Mouse (Mus musculus) ES-CJ7 (cell line): Measurements from ENCODE around the gene Gstm5.
A peak's percentile ranks its signal among the peaks of the same experiment; 100 is the strongest.

Experiments used
- DNase-seq: peaks from one replicate; pipeline ENCODE4 v3.0.0; 2011; ENCODE audit warnings: low read depth, low spot score

The Gstm5 gene

DNA sequence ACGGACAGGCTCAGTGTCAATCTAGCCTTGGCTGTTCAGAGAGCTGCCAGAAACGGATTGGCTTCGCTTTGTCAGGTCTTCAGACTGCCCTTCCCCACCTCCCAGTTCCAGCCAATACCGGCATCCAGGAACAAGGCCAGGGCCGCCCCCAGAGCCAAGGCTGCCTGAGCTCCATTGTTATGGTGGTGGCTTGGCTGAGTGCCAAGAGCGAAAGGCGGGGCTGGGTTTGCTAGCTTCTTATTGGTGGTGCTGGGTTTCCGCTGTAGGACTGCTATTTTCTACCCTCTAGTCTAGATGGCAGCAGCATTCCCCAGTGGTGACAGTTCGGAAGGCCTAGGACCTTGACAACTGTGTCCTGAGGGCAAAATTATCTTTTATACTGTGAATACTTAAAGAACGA lies 36.0 kb downstream of the Gstm5 start, which contains the start of gene Gstm7:
Gene Gstm7, minus strand, starts transcription at position 148 of the 400 bp plus-strand sequence.
- peak; percentile 98 for DNase-seq

DNA sequence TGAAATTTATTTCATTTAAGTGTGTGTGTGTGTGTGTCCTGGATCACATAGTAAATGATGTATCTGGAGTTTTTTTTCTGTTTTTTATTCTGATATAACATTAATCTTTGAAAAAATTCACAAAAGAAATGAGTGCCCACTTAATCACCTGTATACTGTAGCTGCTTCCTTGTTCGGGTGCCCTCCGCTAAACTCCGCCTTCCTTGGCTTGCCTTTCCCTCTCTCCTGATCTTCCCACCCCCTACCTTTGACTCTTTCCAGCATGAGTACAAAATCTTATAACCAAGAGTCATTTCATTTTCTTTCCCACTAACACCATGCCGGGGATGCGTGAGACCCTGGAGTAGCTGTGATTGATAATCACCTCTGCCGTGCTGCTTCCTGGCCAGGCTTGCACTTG lies 36.5 kb downstream of the Gstm5 start:
- DNase-seq: no peak

DNA sequence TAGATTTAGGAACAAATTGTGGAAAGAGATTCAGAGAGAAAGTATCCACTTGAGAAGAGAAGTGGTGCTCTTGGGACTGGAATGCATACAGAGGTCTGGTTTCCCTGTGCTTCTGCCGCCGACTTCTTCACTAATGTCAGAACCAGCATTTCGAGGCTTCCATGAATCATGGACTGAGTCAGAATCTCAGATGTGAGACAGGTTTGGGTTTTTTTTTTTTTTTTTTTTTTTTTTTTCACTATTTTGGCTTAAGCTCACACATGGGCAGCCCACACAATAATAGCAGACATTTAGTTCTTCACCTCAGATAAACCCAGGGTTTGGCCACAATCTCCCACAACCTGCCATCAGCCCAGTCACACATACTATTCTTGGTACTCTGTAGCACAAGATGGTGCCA lies 39.6 kb downstream of the Gstm5 start:
- no peak for DNase-seq

DNA sequence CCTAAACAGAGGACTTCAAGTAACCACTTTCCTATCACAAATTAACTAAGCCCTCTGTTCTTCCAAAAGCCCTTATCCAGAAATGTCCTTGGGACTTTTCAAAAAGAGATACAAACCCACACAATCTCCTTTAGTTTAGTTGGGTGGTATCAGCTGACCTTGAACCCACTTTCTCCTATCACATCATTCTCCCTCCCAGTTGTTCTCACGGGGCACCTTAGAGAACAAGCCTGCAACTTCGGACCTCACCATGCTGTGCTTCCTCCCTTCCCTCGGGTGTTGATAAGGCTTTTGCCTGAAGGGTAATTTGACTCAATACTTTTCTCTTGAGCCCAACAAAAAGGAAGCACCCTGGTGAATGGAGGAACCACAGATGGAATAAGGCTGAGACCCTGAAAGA lies 40.3 kb downstream of the Gstm5 start:
- no peak for DNase-seq

DNA sequence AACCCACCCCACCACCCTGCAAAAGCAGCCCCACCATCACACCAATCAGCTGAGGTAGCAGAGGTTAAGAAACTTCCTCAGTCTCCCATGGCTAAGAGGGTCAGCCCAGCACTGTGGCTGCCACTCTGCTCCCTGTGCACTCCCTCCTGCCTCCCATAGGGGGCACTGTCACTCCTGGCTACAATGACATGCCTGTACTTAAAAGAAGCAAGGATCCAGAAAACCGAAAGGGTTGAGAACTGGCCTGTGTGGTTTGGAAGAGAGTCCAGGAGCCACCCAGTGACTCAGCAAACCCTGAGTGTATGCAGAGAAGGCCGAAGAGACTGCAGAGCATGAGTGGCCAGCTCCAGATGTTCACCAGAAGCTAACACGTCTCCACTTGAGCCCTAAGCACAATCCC lies 43.8 kb downstream of the Gstm5 start:
- DNase-seq: peak; percentile 66

DNA sequence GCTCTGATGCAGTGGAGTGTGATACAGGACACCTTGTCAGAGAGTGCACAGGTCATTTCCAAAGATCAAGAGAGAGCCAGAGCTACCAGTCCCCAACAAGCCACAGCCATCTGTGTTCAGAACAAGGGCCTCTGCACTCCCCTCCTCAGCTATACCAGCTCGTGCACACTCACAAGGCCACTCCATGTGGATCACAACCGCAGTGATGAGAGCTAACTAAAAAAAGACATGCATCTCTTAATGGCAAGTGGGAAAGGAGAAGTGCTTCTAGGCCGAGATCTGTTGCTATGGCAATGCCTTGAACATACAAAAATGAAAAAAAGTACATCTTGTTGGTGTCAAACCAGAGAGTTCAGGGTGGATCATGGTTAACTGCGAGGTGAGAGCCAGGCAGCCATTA lies 44.2 kb downstream of the Gstm5 start:
- no peak for DNase-seq

DNA sequence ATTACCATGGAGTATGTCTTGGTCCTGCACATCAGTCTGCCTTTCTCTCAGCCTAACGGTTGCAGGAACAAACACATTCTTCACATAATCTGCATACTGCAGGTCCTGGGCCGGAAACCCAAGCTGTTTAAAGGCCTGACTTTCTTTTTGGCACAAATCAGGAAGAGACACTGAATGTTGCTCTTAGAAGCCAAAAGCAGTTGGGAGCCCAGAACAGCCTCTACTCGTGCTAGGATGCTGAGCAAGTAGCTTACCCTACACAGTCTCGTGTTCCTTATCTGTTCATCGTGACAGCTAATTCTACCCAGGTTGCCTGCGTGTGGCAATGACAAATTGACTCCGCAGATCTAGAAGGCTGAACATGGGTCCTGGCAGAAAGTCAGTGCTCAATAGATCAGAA lies 44.9 kb downstream of the Gstm5 start:
- no peak for DNase-seq

DNA sequence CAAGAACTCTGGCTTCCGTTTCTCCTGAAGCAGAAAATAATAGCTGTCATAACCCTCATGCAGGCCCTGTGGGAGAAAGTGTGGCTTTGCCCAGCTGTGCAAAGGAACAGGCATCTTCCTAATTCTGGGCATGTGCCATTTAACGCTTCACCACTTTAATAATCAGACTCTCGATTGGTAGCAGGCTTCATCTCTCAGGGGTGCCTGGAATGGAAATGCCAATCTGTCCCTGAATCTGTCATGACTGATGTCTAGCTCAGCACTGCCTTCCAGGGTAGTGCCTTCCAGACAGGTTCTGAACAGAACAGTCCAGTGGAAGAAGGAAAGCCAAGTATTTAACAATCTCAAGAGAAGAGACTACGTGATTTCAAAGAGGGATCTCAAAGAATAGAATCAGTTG lies 45.6 kb downstream of the Gstm5 start:
- no peak for DNase-seq

DNA sequence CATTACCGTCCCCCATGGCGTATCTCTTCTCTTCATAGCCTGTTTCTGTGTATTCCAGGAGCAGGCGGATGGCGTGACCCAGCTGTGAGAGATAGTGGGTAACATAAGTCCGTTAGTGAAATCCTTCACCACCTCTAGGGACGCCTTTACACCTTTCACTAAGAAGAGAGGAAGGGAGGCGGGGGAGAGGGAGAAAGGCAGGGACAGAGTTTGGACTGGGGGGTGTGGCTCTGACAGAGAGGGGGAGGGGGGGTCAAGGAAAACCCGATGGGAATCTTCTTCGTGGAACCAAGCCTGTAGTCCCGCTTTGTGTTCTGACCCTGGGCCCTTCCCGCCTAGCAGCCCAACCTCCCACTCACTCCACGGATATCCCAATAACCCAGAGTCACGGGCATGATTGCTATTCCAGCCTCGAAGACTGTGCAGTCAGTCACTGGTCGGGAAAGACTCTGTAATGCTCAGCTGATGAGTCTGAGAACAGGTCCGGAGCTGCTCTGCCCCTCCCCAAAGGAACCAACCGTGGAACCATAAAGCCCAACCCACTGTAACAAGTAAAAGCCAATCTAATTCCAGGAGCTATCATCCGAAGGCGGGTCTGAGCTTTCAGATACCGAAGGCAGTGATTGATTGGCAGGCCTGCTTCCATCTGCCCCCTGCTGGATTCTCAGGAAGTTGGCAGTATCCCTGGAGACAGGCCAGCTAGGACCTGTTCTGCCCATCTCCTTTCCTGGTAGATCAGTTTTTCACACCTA lies 47.8 kb downstream of the Gstm5 start, which contains the start of gene Gstm6:
Gene Gstm6, minus strand, starts transcription at position 511 of the 752 bp plus-strand sequence.
- peak; percentile 80 for DNase-seq

DNA sequence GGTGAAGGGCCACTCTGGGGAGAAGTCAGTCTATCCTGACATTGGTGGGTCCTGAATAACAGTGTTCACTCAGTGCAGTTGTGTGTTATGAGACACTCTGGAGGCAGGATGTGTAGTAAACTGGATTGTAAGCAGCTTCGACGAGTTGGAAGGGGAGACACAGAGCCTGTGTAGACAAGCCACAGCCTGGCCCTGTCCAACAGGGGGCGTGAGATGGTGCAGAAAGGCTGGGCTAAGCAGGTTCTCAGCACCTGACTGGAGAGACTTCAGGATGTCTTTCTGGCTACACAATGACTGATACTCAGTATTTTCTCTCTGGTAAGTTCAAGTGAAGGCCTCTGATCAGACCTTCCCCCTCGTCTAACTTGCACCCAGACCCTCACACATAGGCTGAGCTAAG lies 50.1 kb downstream of the Gstm5 start:
- no peak for DNase-seq
